Mouse (Mus musculus): Measurements from ENCODE around the gene Hunk.

Gene Hunk

GRCm38 (mm10) chr16:90511551-90512296 is 125.9 kb downstream of the Hunk start:
- DNase-seq = no peak

GRCm38 (mm10) chr16:90517041-90517440 is 131.2 kb downstream of the Hunk start:
- DNase-seq = no peak

GRCm38 (mm10) chr16:90518232-90518631 is 132.4 kb downstream of the Hunk start:
- DNase-seq = no peak

GRCm38 (mm10) chr16:90518732-90519295 is 133.0 kb downstream of the Hunk start:
- no peak for DNase-seq

GRCm38 (mm10) chr16:90521191-90521950 is 135.6 kb downstream of the Hunk start:
- no peak for DNase-seq

GRCm38 (mm10) chr16:90521951-90522255 is 136.1 kb downstream of the Hunk start:
- no peak for DNase-seq

- no peak for DNase-seq
Measured at GRCm38 (mm10) chr16:90522575-90522974, 136.8 kb downstream of the Hunk start.

- DNase-seq = no peak
Measured at GRCm38 (mm10) chr16:90523373-90523772, 137.6 kb downstream of the Hunk start.

GRCm38 (mm10) chr16:90523894-90524293 is 138.1 kb downstream of the Hunk start:
- DNase-seq = no peak

- no peak for DNase-seq
Measured at GRCm38 (mm10) chr16:90524393-90524792, 138.6 kb downstream of the Hunk start.

- no peak for DNase-seq
Measured at GRCm38 (mm10) chr16:90533119-90533673, 147.4 kb downstream of the Hunk start.

GRCm38 (mm10) chr16:90534591-90534990 is 148.8 kb downstream of the Hunk start:
- DNase-seq = no peak

- no peak for DNase-seq
Measured at GRCm38 (mm10) chr16:90538926-90539325, 153.1 kb downstream of the Hunk start.

- no peak for DNase-seq
Measured at GRCm38 (mm10) chr16:90541191-90541590, 155.4 kb downstream of the Hunk start.

- no peak for DNase-seq
Measured at GRCm38 (mm10) chr16:90542383-90542782, 156.6 kb downstream of the Hunk start.

- no peak for DNase-seq
Measured at GRCm38 (mm10) chr16:90544175-90544574, 158.4 kb downstream of the Hunk start.

GRCm38 (mm10) chr16:90545509-90545908 is 159.7 kb downstream of the Hunk start:
- DNase-seq = no peak

- no peak for DNase-seq
Measured at GRCm38 (mm10) chr16:90546591-90546990, 160.8 kb downstream of the Hunk start.

GRCm38 (mm10) chr16:90547996-90548395 is 162.2 kb downstream of the Hunk start:
- DNase-seq = no peak
